Mouse (Mus musculus) myocyte (in vitro differentiated cells): Measurements from ENCODE around the gene Cd2bp2. TPM values are rescaled to one million over a fixed set of nuclear protein-coding genes. Genes with fewer than 3 reads are reported as not detected.

Experiments
- H3K27me3 ChIP-seq: one replicate; pipeline ENCODE4 v1.6.1; 2011; ENCODE audit not compliant: control insufficient read depth, insufficient read depth, insufficient read length
- H3K36me3 ChIP-seq: one replicate; pipeline ENCODE4 v1.6.1; 2011; ENCODE audit not compliant: control insufficient read depth, insufficient read depth
- H3K4me2 ChIP-seq: one replicate; pipeline ENCODE4 v1.6.1; 2011; ENCODE audit warnings: low read depth, control low read depth
- H3K4me3 ChIP-seq: one replicate; pipeline ENCODE4 v1.5.1; 2011; ENCODE audit warnings: mild to moderate bottlenecking, control low read depth, moderate library complexity
- H3K79me2 ChIP-seq: one replicate; pipeline ENCODE4 v1.6.1; 2011; ENCODE audit not compliant: control insufficient read depth, insufficient read depth
- H3ac ChIP-seq: one replicate; pipeline ENCODE4 v1.6.1; 2011; ENCODE audit not compliant: control insufficient read depth, insufficient read length
- CEBPB ChIP-seq: IDR thresholded peaks from 2 replicates; pipeline ENCODE4 v1.6.1; 2011; ENCODE audit warnings: mild to moderate bottlenecking, moderate library complexity; ENCODE audit not compliant: poor library complexity, insufficient read depth, severe bottlenecking
- E2F4 ChIP-seq: IDR thresholded peaks from one replicate; pipeline ENCODE4 v1.6.1; 2011; ENCODE audit warnings: mild to moderate bottlenecking, control low read depth, moderate library complexity; ENCODE audit not compliant: insufficient read depth
- MAX ChIP-seq: IDR thresholded peaks from one replicate; pipeline ENCODE4 v1.6.1; 2011; ENCODE audit warnings: low read depth, mild to moderate bottlenecking, control low read depth
- MYOD1 ChIP-seq, 3 experiments: IDR thresholded peaks; one replicate each; pipeline ENCODE4 v1.6.1; 2011; ENCODE audit warnings: control low read depth in 2 of 3, low read depth in 2 of 3, mild to moderate bottlenecking in 2 of 3, moderate library complexity in 1 of 3; ENCODE audit not compliant: insufficient read length in 2 of 3, control insufficient read depth in 1 of 3
- MYOG ChIP-seq, 3 experiments: IDR thresholded peaks; one replicate each; pipeline ENCODE4 v1.6.1; 2011; ENCODE audit warnings: control low read depth in 2 of 3, low read depth in 2 of 3, mild to moderate bottlenecking in 2 of 3; ENCODE audit not compliant: insufficient read length in 2 of 3, control insufficient read depth in 1 of 3, insufficient read depth in 1 of 3
- POLR2A ChIP-seq: IDR thresholded peaks from one replicate; pipeline ENCODE4 v1.6.1; 2011; ENCODE audit warnings: low read depth, mild to moderate bottlenecking, control low read depth, moderate library complexity; ENCODE audit not compliant: insufficient read length
- POLR2AphosphoS2 ChIP-seq: IDR thresholded peaks from one replicate; pipeline ENCODE4 v1.6.1; 2011; ENCODE audit warnings: low read depth, control low read depth; ENCODE audit not compliant: insufficient read length
- REST ChIP-seq: IDR thresholded peaks from one replicate; pipeline ENCODE4 v1.6.1; 2011; ENCODE audit warnings: mild to moderate bottlenecking, control low read depth, moderate library complexity; ENCODE audit not compliant: insufficient read depth, insufficient read length
- SRF ChIP-seq: IDR thresholded peaks from one replicate; pipeline ENCODE4 v1.6.1; 2011; ENCODE audit warnings: low read depth; ENCODE audit not compliant: control insufficient read depth, insufficient read length
- TCF12 ChIP-seq: IDR thresholded peaks from one replicate; pipeline ENCODE4 v1.6.1; 2011; ENCODE audit warnings: mild to moderate bottlenecking, control low read depth; ENCODE audit not compliant: poor library complexity, insufficient read depth, severe bottlenecking
- TCF3 ChIP-seq: IDR thresholded peaks from one replicate; pipeline ENCODE4 v1.6.1; 2011; ENCODE audit warnings: low read depth, control low read depth; ENCODE audit not compliant: insufficient read length
- USF1 ChIP-seq: IDR thresholded peaks from one replicate; pipeline ENCODE4 v1.6.1; 2011; ENCODE audit warnings: low read depth, mild to moderate bottlenecking, control low read depth, moderate library complexity
- polyA plus RNA-seq: library from polyadenylated mRNA; unstranded; fragments of >200 nt; fragmentation: generic; extraction: Trizol; gene quantifications from one replicate; pipeline ENCODE4 v1.2.1, GENCODE M21; 2012; ENCODE audit warnings: missing spikeins

The Cd2bp2 gene
- polyA plus RNA-seq, 1 experiment, result 58.3 TPM

DNA sequence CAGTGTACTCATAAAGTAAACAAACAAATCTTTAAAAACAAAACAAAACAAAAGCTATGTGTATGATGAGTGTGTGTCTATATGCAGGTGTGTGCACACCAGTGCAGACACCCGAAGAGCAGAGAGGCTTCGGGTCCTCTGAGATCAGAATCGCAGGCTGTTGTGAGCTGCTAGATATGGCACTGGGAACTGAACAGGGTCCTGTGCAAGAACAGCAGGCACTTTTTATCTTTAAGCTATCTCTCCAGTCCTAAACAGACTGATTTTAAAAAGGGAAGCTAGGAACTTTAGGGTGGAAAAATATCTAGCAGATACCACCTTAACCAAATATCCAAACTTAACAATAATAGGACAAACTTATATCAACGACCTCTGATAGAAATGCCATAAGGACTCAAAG, 53.2 kb downstream of the Cd2bp2 start:
- Histone ChIP-seq H3K27me3 (no peaks in the 10 kb centered on the region), H3K4me2 (no peak overlapping the region), H3K79me2 (no peaks in the 10 kb centered on the region), H3K4me3 (no peak overlapping the region), H3K36me3 (no peaks in the 10 kb centered on the region), H3ac (no peak overlapping the region)
- TF ChIP-seq TCF3, result no peak
- TF ChIP-seq CEBPB, result no peak
- TF ChIP-seq USF1, result no peak
- TF ChIP-seq SRF, result no peak
- no peak for TF ChIP-seq E2F4
- TF ChIP-seq TCF12, result no peak

- no peaks in the 10 kb centered on the region for H3K27me3 ChIP-seq
- H3K4me3 ChIP-seq, result no peak overlapping the region
- H3K79me2 ChIP-seq, result no peaks in the 10 kb centered on the region
- no peaks in the 10 kb centered on the region for H3K36me3 ChIP-seq
- TF ChIP-seq CEBPB, result no peak
- no peak for TF ChIP-seq TCF3
- no peak for TF ChIP-seq MYOG (IDR thresholded peaks at IDR 0.05; ENCODE audit: control insufficient read depth in 1 of 3, insufficient read depth in 1 of 3, insufficient read length in 2 of 3, low read depth in 2 of 3)
- TF ChIP-seq E2F4, result no peak
- TF ChIP-seq POLR2A, result no peak
- no peak for TF ChIP-seq MAX
- TF ChIP-seq SRF, result no peak
- no peak for TF ChIP-seq MYOD1 (IDR thresholded peaks at IDR 0.05; ENCODE audit: control insufficient read depth in 1 of 3, insufficient read length in 2 of 3, low read depth in 2 of 3)
- TF ChIP-seq POLR2AphosphoS2, result no peak
- no peak for TF ChIP-seq REST
- TF ChIP-seq USF1, result no peak
- TF ChIP-seq TCF12, result no peak
- H3ac ChIP-seq, result no peak overlapping the region
- no peak overlapping the region for H3K4me2 ChIP-seq
Observed at GRCm38 (mm10) chr7:127142214-127142613, 53.6 kb downstream of the Cd2bp2 start.

Other genes with a start within 250 kb of the Cd2bp2 start
- gene Asphd1, start 246.5 kb downstream of the Cd2bp2 start, polyA plus RNA-seq, result 0.11 TPM
- gene Sez6l2, start 245.5 kb downstream of the Cd2bp2 start, polyA plus RNA-seq, result 0.10 TPM
- gene Cdipt, start 220.1 kb downstream of the Cd2bp2 start, polyA plus RNA-seq, result 173 TPM
- gene Cdiptos, start 220.0 kb downstream of the Cd2bp2 start, polyA plus RNA-seq, result 0.18 TPM
- gene Mvp, start 181.4 kb downstream of the Cd2bp2 start, polyA plus RNA-seq, result 111 TPM
- gene Pagr1b, start 179.6 kb downstream of the Cd2bp2 start, polyA plus RNA-seq, result 0.95 TPM
- gene Pagr1a, start 178.7 kb downstream of the Cd2bp2 start, polyA plus RNA-seq, result 8.1 TPM
- gene Gm42742, start 175.0 kb downstream of the Cd2bp2 start, polyA plus RNA-seq, result 37.7 TPM
- not detected for gene Prrt2, start 174.8 kb downstream of the Cd2bp2 start, polyA plus RNA-seq
- 115 TPM for gene Maz, start 169.0 kb downstream of the Cd2bp2 start, polyA plus RNA-seq
- gene Kif22, start 153.6 kb downstream of the Cd2bp2 start, polyA plus RNA-seq, result 29.9 TPM
- gene Zg16, start 108.7 kb downstream of the Cd2bp2 start, polyA plus RNA-seq, result not detected
- gene AI467606, start 104.7 kb downstream of the Cd2bp2 start, polyA plus RNA-seq, result 45.0 TPM
- 0.04 TPM for gene Qprt, start 73.8 kb downstream of the Cd2bp2 start, polyA plus RNA-seq
- 21.7 TPM for gene Spn, start 58.2 kb downstream of the Cd2bp2 start, polyA plus RNA-seq
- 62.8 TPM for gene Tbc1d10b, start 12.4 kb upstream of the Cd2bp2 start, polyA plus RNA-seq
- gene Mylpf, start 12.8 kb upstream of the Cd2bp2 start, polyA plus RNA-seq, result 10,881 TPM
- gene Zfp553, start 37.0 kb upstream of the Cd2bp2 start, polyA plus RNA-seq, result 11.4 TPM
- gene Sept1, start 37.1 kb upstream of the Cd2bp2 start, polyA plus RNA-seq, result 2.2 TPM
- 34.9 TPM for gene Zfp771, start 48.2 kb upstream of the Cd2bp2 start, polyA plus RNA-seq
- gene Dctpp1, start 64.7 kb upstream of the Cd2bp2 start, polyA plus RNA-seq, result 76.9 TPM
- 17.2 TPM for gene Sephs2, start 78.0 kb upstream of the Cd2bp2 start, polyA plus RNA-seq
- 0.16 TPM for gene Itgal, start 100.2 kb upstream of the Cd2bp2 start, polyA plus RNA-seq
- gene Zfp768, start 149.5 kb upstream of the Cd2bp2 start, polyA plus RNA-seq, result 17.3 TPM
- gene Zfp747, start 180.0 kb upstream of the Cd2bp2 start, polyA plus RNA-seq, result 3.6 TPM
- 0.34 TPM for gene 9130019O22Rik, start 191.1 kb upstream of the Cd2bp2 start, polyA plus RNA-seq
- gene E430018J23Rik, start 197.6 kb upstream of the Cd2bp2 start, polyA plus RNA-seq, result 3.0 TPM
- 1.2 TPM for gene Zfp764, start 210.8 kb upstream of the Cd2bp2 start, polyA plus RNA-seq
- gene Zfp688, start 226.0 kb upstream of the Cd2bp2 start, polyA plus RNA-seq, result 11.6 TPM